Mouse (Mus musculus): Measurements from ENCODE around the gene Tnni3k. TPM values are rescaled to one million over a fixed set of nuclear protein-coding genes. Genes with fewer than 3 reads are reported as not detected.

Gene Tnni3k
- polyA plus RNA-seq, 1 experiment, result 0.47 TPM

- Histone ChIP-seq H3K79me2 (ENCODE audit: control insufficient read depth, insufficient read depth) (no peaks in the 10 kb centered on the region), H3K36me3 (ENCODE audit: control insufficient read depth, insufficient read depth) (no peaks in the 10 kb centered on the region), H3K4me2 (ENCODE audit: low read depth) (no peak overlapping the region), H3K4me3 (no peak overlapping the region), H3K27me3 (ENCODE audit: control insufficient read depth, insufficient read depth, insufficient read length) (no peaks in the 10 kb centered on the region), H3ac (ENCODE audit: control insufficient read depth, insufficient read length) (no peak overlapping the region)
- TF ChIP-seq USF1 (IDR thresholded peaks at IDR 0.05; ENCODE audit: low read depth) (no peak), POLR2AphosphoS2 (IDR thresholded peaks at IDR 0.05; ENCODE audit: insufficient read length, low read depth) (no peak), MAX (IDR thresholded peaks at IDR 0.05; ENCODE audit: low read depth) (no peak), MYOD1 (IDR thresholded peaks at IDR 0.05; ENCODE audit: control insufficient read depth in 1 of 3, insufficient read length in 2 of 3, low read depth in 2 of 3) (no peak), MYOG (IDR thresholded peaks at IDR 0.05; ENCODE audit: control insufficient read depth in 1 of 3, insufficient read depth in 1 of 3, insufficient read length in 2 of 3, low read depth in 2 of 3) (no peak), SRF (IDR thresholded peaks at IDR 0.05; ENCODE audit: control insufficient read depth, insufficient read length, low read depth) (no peak), TCF12 (IDR thresholded peaks at IDR 0.05; ENCODE audit: insufficient read depth, poor library complexity, severe bottlenecking) (no peak), TCF3 (IDR thresholded peaks at IDR 0.05; ENCODE audit: insufficient read length, low read depth) (no peak), CEBPB (IDR thresholded peaks at IDR 0.05; ENCODE audit: insufficient read depth, poor library complexity, severe bottlenecking) (no peak), E2F4 (IDR thresholded peaks at IDR 0.05; ENCODE audit: insufficient read depth) (no peak), POLR2A (IDR thresholded peaks at IDR 0.05; ENCODE audit: insufficient read length, low read depth) (no peak), REST (IDR thresholded peaks at IDR 0.05; ENCODE audit: insufficient read depth, insufficient read length) (no peak)
Measured at GRCm38 (mm10) chr3:154896737-154897136, 158.5 kb downstream of the Tnni3k start.

DNA sequence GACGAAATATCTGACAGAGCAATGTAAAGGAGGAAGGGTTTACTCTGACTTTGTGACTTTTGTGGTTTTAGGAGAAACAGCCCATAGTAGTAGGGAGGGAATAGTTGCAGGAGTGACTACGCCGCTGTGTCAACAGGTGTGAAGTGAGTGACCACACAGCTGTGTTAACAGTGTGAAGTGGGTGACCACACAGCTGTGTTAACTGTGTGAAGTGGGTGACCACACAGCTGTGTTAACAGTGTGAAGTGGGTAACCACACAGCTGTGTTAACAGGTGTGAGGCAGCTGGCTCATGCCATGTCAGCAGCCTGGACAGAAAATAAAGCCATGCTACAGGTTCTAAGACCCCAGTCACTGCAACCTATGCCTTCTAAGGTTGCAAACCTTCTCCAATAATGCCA, 162.0 kb downstream of the Tnni3k start:
- no peaks in the 10 kb centered on the region for H3K79me2 ChIP-seq (ENCODE audit: control insufficient read depth, insufficient read depth)
- H3K36me3 ChIP-seq (ENCODE audit: control insufficient read depth, insufficient read depth), result no peaks in the 10 kb centered on the region
- TF ChIP-seq CEBPB (IDR thresholded peaks at IDR 0.05; ENCODE audit: insufficient read depth, poor library complexity, severe bottlenecking), result no peak
- TF ChIP-seq REST (IDR thresholded peaks at IDR 0.05; ENCODE audit: insufficient read depth, insufficient read length), result no peak
- peak in 2 of 3 experiments; percentile 86 to 88 for TF ChIP-seq MYOD1 (IDR thresholded peaks at IDR 0.05; ENCODE audit: control insufficient read depth in 1 of 3, insufficient read length in 2 of 3, low read depth in 2 of 3)
- TF ChIP-seq MYOG (IDR thresholded peaks at IDR 0.05; ENCODE audit: control insufficient read depth in 1 of 3, insufficient read depth in 1 of 3, insufficient read length in 2 of 3, low read depth in 2 of 3), result peak in 2 of 3 experiments; percentile 42 to 61
- TF ChIP-seq TCF12 (IDR thresholded peaks at IDR 0.05; ENCODE audit: insufficient read depth, poor library complexity, severe bottlenecking), result peak; percentile 36
- TF ChIP-seq TCF3 (IDR thresholded peaks at IDR 0.05; ENCODE audit: insufficient read length, low read depth), result peak; percentile 76

DNA sequence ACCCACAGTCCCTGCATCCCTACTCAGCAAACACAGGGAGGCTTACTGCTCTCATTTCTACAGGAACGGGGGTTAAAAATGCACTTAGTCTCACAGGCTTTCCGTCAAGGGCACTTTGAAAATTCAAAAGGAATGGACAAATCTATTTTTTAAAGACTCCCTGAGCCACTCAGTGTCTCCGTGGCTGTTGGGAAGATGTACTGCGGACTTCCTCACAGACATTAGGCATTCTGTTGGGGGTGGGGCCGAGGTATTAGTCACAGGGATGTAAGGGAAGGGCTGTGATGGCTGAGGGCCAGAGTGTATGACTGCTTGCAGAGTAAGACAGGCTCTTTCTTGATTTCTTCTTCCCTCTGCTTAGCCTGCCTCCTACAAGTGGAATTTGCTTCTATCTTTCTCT, 169.8 kb downstream of the Tnni3k start:
- Histone ChIP-seq H3K27me3 (ENCODE audit: control insufficient read depth, insufficient read depth, insufficient read length) (no peaks in the 10 kb centered on the region), H3K36me3 (ENCODE audit: control insufficient read depth, insufficient read depth) (no peaks in the 10 kb centered on the region), H3K4me3 (no peak overlapping the region), H3K4me2 (ENCODE audit: low read depth) (peak overlapping the region; percentile 57), H3ac (ENCODE audit: control insufficient read depth, insufficient read length) (no peak overlapping the region), H3K79me2 (ENCODE audit: control insufficient read depth, insufficient read depth) (no peaks in the 10 kb centered on the region)
- no peak for TF ChIP-seq E2F4 (IDR thresholded peaks at IDR 0.05; ENCODE audit: insufficient read depth)
- no peak for TF ChIP-seq MYOD1 (IDR thresholded peaks at IDR 0.05; ENCODE audit: control insufficient read depth in 1 of 3, insufficient read length in 2 of 3, low read depth in 2 of 3)
- no peak for TF ChIP-seq SRF (IDR thresholded peaks at IDR 0.05; ENCODE audit: control insufficient read depth, insufficient read length, low read depth)

More for the DNA sequence above, 162.0 kb downstream of the Tnni3k start:
- Histone ChIP-seq H3ac (ENCODE audit: control insufficient read depth, insufficient read length) (no peak overlapping the region), H3K4me2 (ENCODE audit: low read depth) (no peak overlapping the region), H3K27me3 (ENCODE audit: control insufficient read depth, insufficient read depth, insufficient read length) (no peaks in the 10 kb centered on the region), H3K4me3 (no peak overlapping the region)

DNA sequence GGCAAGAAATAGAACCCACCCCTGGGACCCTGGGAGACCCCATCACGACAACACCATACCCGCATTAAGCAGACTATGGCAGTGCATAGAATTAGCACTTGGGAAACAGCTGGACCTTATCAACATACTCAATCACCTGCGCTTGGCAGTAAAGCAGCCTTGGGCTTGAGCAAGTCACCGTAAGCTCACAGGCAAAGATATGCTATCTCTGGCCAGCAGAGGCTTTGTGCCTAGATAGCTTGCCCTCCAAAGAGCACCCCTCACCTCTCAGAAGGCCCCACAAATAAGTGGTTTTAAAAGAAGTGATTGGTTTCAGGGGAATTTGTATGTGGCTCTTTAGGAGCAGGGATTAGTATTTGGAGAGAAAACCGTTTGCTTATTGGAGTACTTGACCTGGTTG, 170.2 kb downstream of the Tnni3k start:
- no peak overlapping the region for H3K4me3 ChIP-seq
- no peaks in the 10 kb centered on the region for H3K27me3 ChIP-seq (ENCODE audit: control insufficient read depth, insufficient read depth, insufficient read length)
- TF ChIP-seq SRF (IDR thresholded peaks at IDR 0.05; ENCODE audit: control insufficient read depth, insufficient read length, low read depth) (no peak), CEBPB (IDR thresholded peaks at IDR 0.05; ENCODE audit: insufficient read depth, poor library complexity, severe bottlenecking) (no peak), TCF3 (IDR thresholded peaks at IDR 0.05; ENCODE audit: insufficient read length, low read depth) (no peak), MAX (IDR thresholded peaks at IDR 0.05; ENCODE audit: low read depth) (no peak), REST (IDR thresholded peaks at IDR 0.05; ENCODE audit: insufficient read depth, insufficient read length) (no peak), MYOD1 (IDR thresholded peaks at IDR 0.05; ENCODE audit: control insufficient read depth in 1 of 3, insufficient read length in 2 of 3, low read depth in 2 of 3) (no peak), POLR2A (IDR thresholded peaks at IDR 0.05; ENCODE audit: insufficient read length, low read depth) (no peak), USF1 (IDR thresholded peaks at IDR 0.05; ENCODE audit: low read depth) (no peak), TCF12 (IDR thresholded peaks at IDR 0.05; ENCODE audit: insufficient read depth, poor library complexity, severe bottlenecking) (no peak), MYOG (IDR thresholded peaks at IDR 0.05; ENCODE audit: control insufficient read depth in 1 of 3, insufficient read depth in 1 of 3, insufficient read length in 2 of 3, low read depth in 2 of 3) (no peak), E2F4 (IDR thresholded peaks at IDR 0.05; ENCODE audit: insufficient read depth) (no peak), POLR2AphosphoS2 (IDR thresholded peaks at IDR 0.05; ENCODE audit: insufficient read length, low read depth) (no peak)
- H3K4me2 ChIP-seq (ENCODE audit: low read depth), result peak overlapping the region; percentile 57
- no peaks in the 10 kb centered on the region for H3K36me3 ChIP-seq (ENCODE audit: control insufficient read depth, insufficient read depth)
- no peaks in the 10 kb centered on the region for H3K79me2 ChIP-seq (ENCODE audit: control insufficient read depth, insufficient read depth)
- H3ac ChIP-seq (ENCODE audit: control insufficient read depth, insufficient read length), result no peak overlapping the region

- Histone ChIP-seq H3K27me3 (ENCODE audit: control insufficient read depth, insufficient read depth, insufficient read length) (no peaks in the 10 kb centered on the region), H3K79me2 (ENCODE audit: control insufficient read depth, insufficient read depth) (no peaks in the 10 kb centered on the region), H3K4me3 (no peak overlapping the region), H3K36me3 (ENCODE audit: control insufficient read depth, insufficient read depth) (no peaks in the 10 kb centered on the region), H3ac (ENCODE audit: control insufficient read depth, insufficient read length) (no peak overlapping the region), H3K4me2 (ENCODE audit: low read depth) (no peak overlapping the region)
- no peak for TF ChIP-seq TCF3 (IDR thresholded peaks at IDR 0.05; ENCODE audit: insufficient read length, low read depth)
- TF ChIP-seq POLR2A (IDR thresholded peaks at IDR 0.05; ENCODE audit: insufficient read length, low read depth), result no peak
- TF ChIP-seq POLR2AphosphoS2 (IDR thresholded peaks at IDR 0.05; ENCODE audit: insufficient read length, low read depth), result no peak
- no peak for TF ChIP-seq E2F4 (IDR thresholded peaks at IDR 0.05; ENCODE audit: insufficient read depth)
- no peak for TF ChIP-seq MAX (IDR thresholded peaks at IDR 0.05; ENCODE audit: low read depth)
- no peak for TF ChIP-seq REST (IDR thresholded peaks at IDR 0.05; ENCODE audit: insufficient read depth, insufficient read length)
- no peak for TF ChIP-seq MYOG (IDR thresholded peaks at IDR 0.05; ENCODE audit: control insufficient read depth in 1 of 3, insufficient read depth in 1 of 3, insufficient read length in 2 of 3, low read depth in 2 of 3)
- TF ChIP-seq SRF (IDR thresholded peaks at IDR 0.05; ENCODE audit: control insufficient read depth, insufficient read length, low read depth), result no peak
Measured at GRCm38 (mm10) chr3:154881428-154881986, 173.7 kb downstream of the Tnni3k start.

Data from myocyte (in vitro differentiated cells).